Mouse (Mus musculus) ES-E14 (cell line): ENCODE data around the gene Kmt2d. TPM values are rescaled to one million over a fixed set of nuclear protein-coding genes. Genes with fewer than 3 reads are reported as not detected.

Source experiments
- DNase-seq: peaks from one replicate; pipeline ENCODE4 v3.0.0-alpha.2; 2013; ENCODE audit warnings: low read depth, low spot score
- H3K27ac ChIP-seq: 2 replicates; pipeline ENCODE4 v1.5.1; 2012; ENCODE audit warnings: low read depth, mild to moderate bottlenecking, low read length, moderate library complexity, mixed read lengths; ENCODE audit not compliant: poor library complexity, insufficient read depth, severe bottlenecking
- H3K36me3 ChIP-seq: 2 replicates; pipeline ENCODE4 v1.6.1; 2012; ENCODE audit warnings: mild to moderate bottlenecking, low read length, moderate library complexity, mixed read lengths; ENCODE audit not compliant: control insufficient read depth, poor library complexity, insufficient read depth, severe bottlenecking
- H3K4me1 ChIP-seq, 2 experiments: fragments of 150-350 bp in 1 of 2; sonication (generic) in 1 of 2; 2 replicates each; pipeline ENCODE4 v1.6.1; 2012; ENCODE audit warnings: low read length in 2 of 2, mild to moderate bottlenecking in 1 of 2, mixed read lengths in 1 of 2; ENCODE audit not compliant: control insufficient read depth in 2 of 2, insufficient read depth in 2 of 2, poor library complexity in 1 of 2
- H3K4me3 ChIP-seq, 2 experiments: fragments of 150-350 bp in 1 of 2; sonication (generic) in 1 of 2; 2 replicates each; pipeline ENCODE4 v1.5.1; 2012; ENCODE audit warnings: low read length in 2 of 2, low read depth in 1 of 2, mild to moderate bottlenecking in 1 of 2, mixed read lengths in 1 of 2; ENCODE audit not compliant: insufficient read depth in 1 of 2, poor library complexity in 1 of 2, severe bottlenecking in 1 of 2
- H3K9ac ChIP-seq: 2 replicates; pipeline ENCODE4 v1.6.1; 2012; ENCODE audit warnings: low read depth, mild to moderate bottlenecking, low read length, mixed read lengths; ENCODE audit not compliant: poor library complexity, insufficient read depth, severe bottlenecking
- H3K9me3 ChIP-seq: fragments of 150-350 bp; sonication (generic); 2 replicates; pipeline ENCODE4 v1.6.1; 2012; ENCODE audit warnings: low read depth, mild to moderate bottlenecking, low read length; ENCODE audit not compliant: control insufficient read depth, insufficient read depth
- CHD2 ChIP-seq: IDR thresholded peaks from 2 replicates; pipeline ENCODE4 v1.6.1; 2014; ENCODE audit warnings: mild to moderate bottlenecking, low read depth, low read length, inconsistent platforms
- HCFC1 ChIP-seq: IDR thresholded peaks from 2 replicates; pipeline ENCODE4 v1.6.1; 2012; ENCODE audit warnings: low read length, inconsistent platforms, borderline replicate concordance; ENCODE audit not compliant: insufficient read depth
- MAFK ChIP-seq: IDR thresholded peaks from 2 replicates; pipeline ENCODE4 v1.6.1; 2014; ENCODE audit warnings: mild to moderate bottlenecking, low read depth, low read length, inconsistent platforms; ENCODE audit not compliant: insufficient read depth
- ZC3H11A ChIP-seq: IDR thresholded peaks from 2 replicates; pipeline ENCODE4 v1.6.1; 2012; ENCODE audit warnings: low read depth, mild to moderate bottlenecking, inconsistent platforms, low read length, borderline replicate concordance
- ZNF384 ChIP-seq: IDR thresholded peaks from 2 replicates; pipeline ENCODE4 v1.6.1; 2012; ENCODE audit warnings: low read depth, low read length, inconsistent platforms
- in situ Hi-C, 2 experiments: fragments of 600-800 bp; cut with MboI; formaldehyde crosslinking; loops; one replicate each; pipeline ENCODE4 v1.15.1; 2025; ENCODE audit warnings: low sequenced_read_pairs in 2 of 2, inconsistent platforms in 1 of 2; ENCODE audit not compliant: unreplicated experiment in 2 of 2
- total RNA-seq: library from RNA; depleted of rRNA; stranded (reverse); fragments of 300-350 nt; gene quantifications from 2 replicates; pipeline ENCODE4 v1.2.3, GENCODE M21; 2012

Gene Kmt2d
- total RNA-seq, 1 experiment = 35.9 TPM

DNA sequence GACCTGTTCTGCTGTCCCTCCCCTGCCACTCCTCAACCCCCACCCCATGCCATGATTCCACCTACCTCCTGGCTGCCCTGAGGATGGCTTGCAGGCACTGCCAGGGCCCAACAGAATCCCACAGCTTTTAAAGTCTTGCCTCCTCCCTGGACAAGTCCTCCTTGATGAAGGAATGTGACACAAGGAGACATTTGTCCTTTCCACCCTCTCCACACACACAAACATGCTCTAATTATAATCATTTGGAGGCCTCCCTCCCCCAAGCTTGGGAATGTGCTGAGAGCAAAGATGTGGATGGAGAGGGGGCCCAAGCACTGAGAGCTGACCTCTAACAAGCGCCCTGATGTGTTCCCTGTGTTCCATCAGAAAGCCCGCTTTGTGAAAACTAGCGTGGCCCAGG is 61.6 kb downstream of the Kmt2d start, which contains the start of gene Ddn:
Gene Ddn, minus strand, starts transcription at position 101 of the 400 bp plus-strand sequence.
- Histone ChIP-seq H3K4me1 (peaks cover 0 to 18% of the 10 kb centered on the region in 2 experiments; a peak in 2 of 4 replicates), H3K9me3 (no peaks in the 10 kb centered on the region), H3K9ac (no peak within 1 kb of the TSS), H3K27ac (no peak within 1 kb of the TSS), H3K36me3 (peaks cover 9% of the 10 kb centered on the region; the same call in 1 of the 2 replicates), H3K4me3 (no peak within 1 kb of the TSS)
- in situ Hi-C loops = no loop called here
- TF ChIP-seq MAFK (no peak), HCFC1 (no peak), CHD2 (no peak), ZC3H11A (no peak), ZNF384 (no peak)
- DNase-seq = no peak

DNA sequence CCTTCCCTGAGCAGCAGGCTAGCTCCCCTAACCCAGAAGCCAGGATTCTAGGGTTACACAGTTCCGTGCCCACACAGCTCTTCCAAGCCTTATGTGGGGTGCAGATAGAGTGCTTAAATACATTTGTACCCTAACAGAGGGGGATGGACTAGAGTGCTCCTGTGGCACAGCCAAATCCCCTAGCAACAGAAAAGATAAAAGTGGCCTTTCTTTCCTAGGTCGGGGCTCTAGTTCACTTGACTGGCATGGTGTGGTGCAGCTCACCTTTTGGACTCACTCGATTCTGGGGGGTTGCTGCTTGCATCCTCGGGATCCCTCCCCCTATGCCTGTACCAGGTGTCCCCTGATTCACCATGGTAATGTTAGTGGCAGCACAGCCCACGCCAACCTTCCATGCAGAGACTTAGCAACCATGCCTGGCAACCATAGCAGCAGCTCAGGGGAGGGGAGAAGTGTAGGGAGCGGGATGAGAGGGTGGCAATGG is 62.3 kb downstream of the Kmt2d start:
- in situ Hi-C loops = no loop called here
- Histone ChIP-seq H3K4me3 (no peak overlapping the region), H3K9me3 (no peaks in the 10 kb centered on the region), H3K4me1 (peaks cover 0 to 14% of the 10 kb centered on the region in 2 experiments; a peak in 2 of 4 replicates), H3K27ac (no peak overlapping the region), H3K9ac (no peak overlapping the region), H3K36me3 (peaks cover 3% of the 10 kb centered on the region; the same call in 1 of the 2 replicates)
- no peak for DNase-seq
- TF ChIP-seq ZC3H11A (no peak), ZNF384 (no peak), CHD2 (no peak), MAFK (no peak), HCFC1 (no peak)

DNA sequence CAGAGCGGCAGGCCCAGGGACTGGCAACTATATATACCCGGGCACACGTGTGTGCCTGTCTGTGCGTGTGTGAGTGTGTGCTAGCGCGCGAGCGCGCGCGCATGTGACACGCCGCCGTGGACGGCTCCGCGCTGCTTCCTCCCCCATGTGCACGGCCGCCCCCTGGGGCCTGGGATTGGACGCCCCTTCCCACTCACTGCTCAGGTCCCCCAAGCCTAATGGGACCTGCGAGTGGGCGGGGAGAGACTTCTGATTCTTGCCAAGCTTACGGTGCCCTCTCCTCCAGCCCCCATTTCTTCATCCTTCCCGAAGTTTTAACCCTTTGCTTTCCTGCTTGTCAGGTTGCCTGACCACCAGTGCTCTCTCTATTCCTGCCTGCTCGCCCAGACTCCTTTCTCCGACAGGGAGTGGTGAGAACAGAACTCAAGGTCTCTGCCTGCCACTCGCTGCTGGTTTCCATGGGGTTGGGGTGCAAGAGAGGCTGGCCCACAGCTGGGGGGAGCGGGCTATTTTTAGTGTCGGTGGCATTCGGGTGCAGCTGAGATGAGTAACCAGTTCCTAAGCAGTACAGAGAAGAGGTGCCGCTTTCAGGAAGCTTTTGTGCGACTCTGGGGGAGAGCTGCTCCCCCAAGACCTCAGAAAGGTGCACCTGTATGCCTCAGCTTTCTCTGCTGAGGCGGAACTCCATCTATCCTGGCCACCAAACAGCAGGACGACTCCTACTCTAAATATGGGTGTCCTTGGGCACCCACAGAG is 62.9 kb downstream of the Kmt2d start:
- in situ Hi-C loops = no loop called here

DNA sequence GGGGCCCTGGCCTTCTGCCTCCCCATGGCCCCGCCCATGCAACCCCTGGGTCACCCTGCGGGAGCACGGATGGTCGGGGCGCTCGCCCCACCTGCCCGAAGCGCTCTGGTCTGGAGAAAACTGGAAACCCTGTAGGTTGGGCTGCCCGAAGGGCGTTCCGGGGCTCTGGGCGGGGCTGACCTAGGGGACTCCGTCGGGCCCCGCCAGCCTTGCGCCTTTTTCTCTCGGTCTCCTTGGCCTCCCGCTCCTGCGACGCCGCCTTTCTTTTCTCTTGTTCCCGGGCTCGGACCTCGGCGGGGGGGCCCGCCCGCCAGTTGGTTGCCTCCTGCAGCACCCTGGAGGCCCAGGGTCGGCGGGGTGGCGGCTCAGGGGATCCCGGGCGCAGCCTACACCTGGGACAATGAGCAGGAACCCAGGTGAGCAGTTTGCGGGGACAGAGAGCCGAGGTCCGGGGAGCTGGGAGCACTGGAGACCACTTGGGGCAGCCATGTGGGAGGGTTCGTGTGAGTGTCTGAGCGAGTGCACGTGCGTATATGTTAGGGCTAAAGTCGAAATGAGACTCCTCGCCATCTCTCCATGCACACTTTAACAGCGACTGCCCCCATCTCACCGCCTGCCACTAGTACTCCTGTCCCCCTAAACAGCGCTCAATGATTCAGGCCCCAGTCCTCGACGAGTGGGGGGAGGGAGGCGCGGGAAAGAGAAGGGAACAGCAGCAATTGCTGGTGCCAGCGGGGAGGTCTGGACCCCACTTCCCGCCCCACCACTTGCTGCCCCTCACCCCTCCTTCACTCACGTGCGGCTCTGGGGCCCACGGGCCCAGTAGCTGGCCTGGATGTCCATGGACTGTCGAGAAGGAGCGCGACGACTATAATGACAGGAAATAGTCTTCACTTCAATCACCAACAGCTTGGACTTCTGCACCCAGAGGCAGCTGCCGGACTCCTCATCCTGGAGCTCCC is 63.9 kb downstream of the Kmt2d start:
- H3K27ac ChIP-seq = no peak overlapping the region
- peak overlapping the region; percentile 46; the same call in 1 of the 2 replicates for H3K9ac ChIP-seq
- H3K36me3 ChIP-seq = no peaks in the 10 kb centered on the region
- H3K4me1 ChIP-seq = peaks cover 0 to 14% of the 10 kb centered on the region in 2 experiments; a peak in 2 of 4 replicates
- in situ Hi-C loops = no loop called here
- no peak for DNase-seq
- TF ChIP-seq ZNF384 (no peak), HCFC1 (no peak), CHD2 (no peak), MAFK (no peak), ZC3H11A (no peak)
- peak overlapping the region; percentile 46 to 56 for H3K4me3 ChIP-seq
- H3K9me3 ChIP-seq = no peaks in the 10 kb centered on the region

More for the DNA sequence above, 62.9 kb downstream of the Kmt2d start:
- no peak overlapping the region for H3K27ac ChIP-seq
- no peak for DNase-seq
- H3K4me1 ChIP-seq = peaks cover 0 to 13% of the 10 kb centered on the region in 2 experiments; a peak in 2 of 4 replicates
- no peak overlapping the region for H3K9ac ChIP-seq
- no peaks in the 10 kb centered on the region for H3K9me3 ChIP-seq
- H3K4me3 ChIP-seq = peak overlapping the region; percentile 35 to 39; a peak in 2 of 4 replicates
- peaks cover 2% of the 10 kb centered on the region; the same call in 1 of the 2 replicates for H3K36me3 ChIP-seq
- TF ChIP-seq ZC3H11A = no peak
- no peak for TF ChIP-seq ZNF384
- TF ChIP-seq MAFK = no peak
- no peak for TF ChIP-seq HCFC1
- TF ChIP-seq CHD2 = no peak
